In the genomic region with DNA sequence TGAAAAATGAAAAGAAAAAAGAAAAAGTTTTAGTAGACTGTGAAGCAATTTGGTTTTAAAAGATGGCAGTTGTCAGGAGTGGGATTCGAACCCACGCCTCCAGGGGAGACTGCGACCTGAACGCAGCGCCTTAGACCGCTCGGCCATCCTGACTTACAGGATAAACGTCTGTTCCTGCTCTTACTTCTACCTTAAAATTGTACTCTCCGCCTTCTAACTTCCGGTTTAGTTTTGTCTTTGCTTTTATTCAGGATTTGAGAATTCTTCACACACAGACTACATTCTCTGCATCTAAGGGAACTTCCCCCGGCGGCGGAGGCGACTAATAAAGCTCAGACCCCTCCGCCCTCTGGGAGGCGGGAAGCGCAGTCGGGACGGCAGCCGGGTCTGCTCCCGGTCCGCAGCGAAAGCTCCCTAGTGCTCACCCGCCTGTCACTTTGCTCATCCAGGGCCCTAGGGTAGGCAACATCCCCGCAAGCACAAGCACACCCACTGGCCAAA, we compare ENCODE assay signal across 8 mouse cellular contexts. TPM values are rescaled to one million over a fixed set of nuclear protein-coding genes. Genes with fewer than 3 reads are reported as not detected.
DNase-seq lines count a peak whose midpoint lies in the region; ATAC-seq lines count a peak whose summit lies in the region.

No protein-coding gene starts in this region.

- H3K4me2 ChIP-seq in forebrain, embryonic 11.5 days (ENCODE audit: low read depth, low read length, severe bottlenecking), result peak overlapping the region; percentile 35
- H3K4me2 ChIP-seq in heart, embryonic 15.5 days, result peak overlapping the region; percentile 58
- peak overlapping the region; percentile 56 for H3K4me2 ChIP-seq in neural tube, embryonic 14.5 days (ENCODE audit: low read depth, low read length)

- H3K9ac ChIP-seq in forebrain, embryonic 11.5 days (ENCODE audit: low read length), result peak overlapping the region; percentile 63
- H3K9ac ChIP-seq in heart, embryonic 15.5 days, result peak overlapping the region; percentile 73
- peak overlapping the region; percentile 39 for H3K9ac ChIP-seq in neural tube, embryonic 14.5 days (replicated peaks; ENCODE audit: low read depth, low read length)

- H3K36me3 ChIP-seq in forebrain, embryonic 11.5 days (ENCODE audit: control insufficient read depth, insufficient read depth, low read length), result no peaks in the 10 kb centered on the region
- no peaks in the 10 kb centered on the region for H3K36me3 ChIP-seq in heart, embryonic 15.5 days
- no peaks in the 10 kb centered on the region for H3K36me3 ChIP-seq in neural tube, embryonic 14.5 days (ENCODE audit: control insufficient read depth, insufficient read depth, low read length)

- H3K27ac ChIP-seq in brown adipose tissue, adult 24 weeks (replicated peaks; ENCODE audit: low read depth, low read length), result 0 out of 2 replicates have a peak overlapping the region, but pooled peaks have one; percentile 14
- peak overlapping the region; percentile 73 for H3K27ac ChIP-seq in forebrain, embryonic 11.5 days (ENCODE audit: low read depth, low read length)
- H3K27ac ChIP-seq in heart, embryonic 15.5 days, result peak overlapping the region; percentile 91
- H3K27ac ChIP-seq in neural tube, embryonic 14.5 days (ENCODE audit: low read depth, low read length), result no peak overlapping the region

- peak; percentile 84 to 87 for DNase-seq in CD8-positive naive resting alpha-beta T cell, adult 2 months (ENCODE audit: low read depth in 2 of 2, low spot score in 2 of 2)
- peak; percentile 83 for DNase-seq in forebrain, embryonic 11.5 days (ENCODE audit: low spot score)
- peak; percentile 87 for DNase-seq in kidney, postnatal 14 days
- DNase-seq in lung, adult 18-20 months, result peak; percentile 67 to 77
- DNase-seq in testis, postnatal 14 days (ENCODE audit: low spot score), result peak; percentile 74

- H3K4me1 ChIP-seq in brown adipose tissue, adult 24 weeks (ENCODE audit: control insufficient read depth, insufficient read depth, insufficient read length, low read length), result no peaks in the 10 kb centered on the region
- no peaks in the 10 kb centered on the region for H3K4me1 ChIP-seq in forebrain, embryonic 11.5 days (replicated peaks; ENCODE audit: control insufficient read depth, insufficient read depth, low read length)
- H3K4me1 ChIP-seq in heart, embryonic 15.5 days (replicated peaks), result no peaks in the 10 kb centered on the region
- H3K4me1 ChIP-seq in neural tube, embryonic 14.5 days (ENCODE audit: control insufficient read depth, insufficient read depth, low read length), result no peaks in the 10 kb centered on the region

- H3K27me3 ChIP-seq in forebrain, embryonic 11.5 days (ENCODE audit: control insufficient read depth, insufficient read depth, low read length), result no peaks in the 10 kb centered on the region
- H3K27me3 ChIP-seq in heart, embryonic 15.5 days, result no peaks in the 10 kb centered on the region
- no peaks in the 10 kb centered on the region for H3K27me3 ChIP-seq in neural tube, embryonic 14.5 days (ENCODE audit: control insufficient read depth, insufficient read depth, low read length)

- ATAC-seq in forebrain, embryonic 11.5 days (replicated peaks; ENCODE audit: low FRiP score), result peak; percentile 87
- peak; percentile 75 for ATAC-seq in heart, embryonic 15.5 days (replicated peaks; ENCODE audit: insufficient number of reproducible peaks, insufficient read depth, low FRiP score, low read depth)
- peak; percentile 93 for ATAC-seq in neural tube, embryonic 14.5 days (ENCODE audit: low read depth)

- 0% methylated on average over 25 of the region's 25 CpGs for WGBS in forebrain, embryonic 11.5 days
- under 1% methylated on average over 25 of the region's 25 CpGs for WGBS in heart, embryonic 15.5 days
- WGBS in neural tube, embryonic 14.5 days, result under 1% methylated on average over 25 of the region's 25 CpGs

- H3K9me3 ChIP-seq in forebrain, embryonic 11.5 days (ENCODE audit: control insufficient read depth, low read length), result no peaks in the 10 kb centered on the region
- H3K9me3 ChIP-seq in heart, embryonic 15.5 days (replicated peaks), result no peaks in the 10 kb centered on the region
- no peaks in the 10 kb centered on the region for H3K9me3 ChIP-seq in neural tube, embryonic 14.5 days (ENCODE audit: control insufficient read depth, low read length)

- H3K4me3 ChIP-seq in brown adipose tissue, adult 24 weeks (ENCODE audit: insufficient read depth, low read depth, low read length), result peak overlapping the region; percentile 84
- H3K4me3 ChIP-seq in forebrain, embryonic 11.5 days (ENCODE audit: low read depth, low read length), result peak overlapping the region; percentile 59
- H3K4me3 ChIP-seq in heart, embryonic 15.5 days, result peak overlapping the region; percentile 75
- peak overlapping the region; percentile 62 for H3K4me3 ChIP-seq in neural tube, embryonic 14.5 days (ENCODE audit: low read depth, low read length)

RNA-seq across cellular contexts. Expression of a gene that starts 12.3 kb away (rescaled TPM):
- not detected in 2 replicates for polyA plus RNA-seq in brown adipose tissue, adult 24 weeks (2012; ENCODE audit: insufficient read depth, insufficient read length, missing spikeins)
- 0.17 and 0.19 TPM in 2 replicates for polyA plus RNA-seq in forebrain, embryonic 11.5 days (2014; fragmentation: Nextera tagmentation; extraction: Ambion mirVana)
- polyA plus RNA-seq in heart, embryonic 15.5 days (2015; fragmentation: Nextera tagmentation; extraction: Ambion mirVana), result 0.85 and 1.4 TPM in 2 replicates
- 0.17 TPM in 1 of 2 replicates, not detected in the other for polyA plus RNA-seq in neural tube, embryonic 14.5 days (2014; fragmentation: Nextera tagmentation; extraction: Ambion mirVana)

RNA-seq across cellular contexts. Expression of a gene that starts 29.7 kb away (rescaled TPM):
- polyA plus RNA-seq in brown adipose tissue, adult 24 weeks (2012; ENCODE audit: insufficient read depth, insufficient read length, missing spikeins), result 4.4 and 5.0 TPM in 2 replicates
- polyA plus RNA-seq in forebrain, embryonic 11.5 days (2014; fragmentation: Nextera tagmentation; extraction: Ambion mirVana), result 13.0 and 13.5 TPM in 2 replicates
- polyA plus RNA-seq in heart, embryonic 15.5 days (2015; fragmentation: Nextera tagmentation; extraction: Ambion mirVana), result 8.1 and 8.2 TPM in 2 replicates
- 8.8 and 9.5 TPM in 2 replicates for polyA plus RNA-seq in neural tube, embryonic 14.5 days (2014; fragmentation: Nextera tagmentation; extraction: Ambion mirVana)

RNA-seq across cellular contexts. Expression of a gene that starts 35.2 kb away (rescaled TPM):
- not detected in 2 replicates for polyA plus RNA-seq in brown adipose tissue, adult 24 weeks (2012; ENCODE audit: insufficient read depth, insufficient read length, missing spikeins)
- polyA plus RNA-seq in forebrain, embryonic 11.5 days (2014; fragmentation: Nextera tagmentation; extraction: Ambion mirVana), result 0.48 and 0.59 TPM in 2 replicates
- polyA plus RNA-seq in heart, embryonic 15.5 days (2015; fragmentation: Nextera tagmentation; extraction: Ambion mirVana), result 0.31 and 0.41 TPM in 2 replicates
- polyA plus RNA-seq in neural tube, embryonic 14.5 days (2014; fragmentation: Nextera tagmentation; extraction: Ambion mirVana), result not detected in 2 replicates
